26 mouse cellular contexts compared by ENCODE assay signal in genomic region chr8:73101069-73101468, GRCm38 (mm10).
A peak's percentile ranks its signal among the peaks of the same experiment; 100 is the strongest.
DNase-seq lines count a peak whose midpoint lies in the region; ATAC-seq lines count a peak whose summit lies in the region.
"Had no signal": no experiment of that assay in that cellular context is flagged by ENCODE, and none has a peak within 500 bp of the region (broad histone marks: within the 10 kb centered on the region; RNA-seq: fewer than 3 reads in every experiment).

No protein-coding gene starts in this region.

- WGBS in heart, embryonic 10.5 days: 46% methylated on average over 5 of the region's 5 CpGs
- 66% methylated on average over 5 of the region's 5 CpGs for WGBS in liver, embryonic 16.5 days (ENCODE audit: insufficient replicate concordance)
- WGBS in liver, embryonic 11.5 days: 58% methylated on average over 5 of the region's 5 CpGs
- 37% methylated on average over 5 of the region's 5 CpGs for WGBS in intestine, embryonic 16.5 days

- intact Hi-C loops in heart, postnatal 36 days (cut with DNase I): no loop called here

- no peaks in the 10 kb centered on the region for H3K36me3 ChIP-seq in heart, embryonic 10.5 days
- H3K36me3 ChIP-seq in liver, embryonic 16.5 days (ENCODE audit: control insufficient read depth, insufficient read depth): no peaks in the 10 kb centered on the region
- no peaks in the 10 kb centered on the region for H3K36me3 ChIP-seq in liver, embryonic 11.5 days (ENCODE audit: control insufficient read depth, insufficient read depth, low read length)
- H3K36me3 ChIP-seq in intestine, embryonic 16.5 days (ENCODE audit: control insufficient read depth, insufficient read depth, low read length): no peaks in the 10 kb centered on the region
- H3K36me3 ChIP-seq: embryonic facial prominence, embryonic 10.5 days; embryonic facial prominence, embryonic 13.5 days; forebrain, embryonic 12.5 days; forebrain, embryonic 15.5 days; heart, embryonic 15.5 days had no signal

- no peak overlapping the region for H3K4me3 ChIP-seq in heart, embryonic 10.5 days
- H3K4me3 ChIP-seq in liver, embryonic 16.5 days (ENCODE audit: low read depth, low read length): no peak overlapping the region
- H3K4me3 ChIP-seq in liver, embryonic 11.5 days (ENCODE audit: low read depth, low read length): no peak overlapping the region
- H3K4me3 ChIP-seq in intestine, embryonic 16.5 days (ENCODE audit: low read length): no peak overlapping the region
- H3K4me3 ChIP-seq: embryonic facial prominence, embryonic 10.5 days; embryonic facial prominence, embryonic 13.5 days; erythroblast, embryonic 14.5 days; forebrain, embryonic 12.5 days; forebrain, embryonic 15.5 days; heart, embryonic 15.5 days had no signal

- no peak for ATAC-seq in liver, embryonic 16.5 days (ENCODE audit: low read depth)
- ATAC-seq in liver, embryonic 11.5 days (replicated peaks; ENCODE audit: low FRiP score): no peak
- ATAC-seq in intestine, embryonic 16.5 days: peak; percentile 70
- ATAC-seq: activated CD4-positive, CD25-positive, alpha-beta regulatory T cell, adult 4 months; forebrain, embryonic 15.5 days; hindbrain, postnatal 0 days had no signal

- peak overlapping the region; percentile 36; the same call in 1 of the 2 replicates for H3K27ac ChIP-seq in heart, embryonic 10.5 days
- H3K27ac ChIP-seq in liver, embryonic 16.5 days (ENCODE audit: low read length): peak overlapping the region; percentile 33; the same call in 1 of the 2 replicates
- no peak overlapping the region; the same call in 1 of the 2 replicates for H3K27ac ChIP-seq in liver, embryonic 11.5 days (ENCODE audit: low read depth, low read length)
- peak overlapping the region; percentile 54 for H3K27ac ChIP-seq in intestine, embryonic 16.5 days (ENCODE audit: low read length)
- H3K27ac ChIP-seq: embryonic facial prominence, embryonic 10.5 days; embryonic facial prominence, embryonic 13.5 days; forebrain, embryonic 12.5 days; forebrain, embryonic 15.5 days; heart, embryonic 15.5 days; hindbrain, embryonic 14.5 days; hindbrain, postnatal 0 days had no signal

- H3K9ac ChIP-seq in liver, embryonic 16.5 days (ENCODE audit: low read depth, low read length): no peak overlapping the region
- no peak overlapping the region for H3K9ac ChIP-seq in liver, embryonic 11.5 days (ENCODE audit: low read depth, low read length)
- no peak overlapping the region for H3K9ac ChIP-seq in intestine, embryonic 16.5 days (ENCODE audit: low read depth, low read length)
- H3K9ac ChIP-seq: embryonic facial prominence, embryonic 13.5 days; forebrain, embryonic 12.5 days; forebrain, embryonic 15.5 days; heart, embryonic 15.5 days; hindbrain, embryonic 14.5 days had no signal

- no peak for DNase-seq in heart, embryonic 10.5 days (ENCODE audit: low spot score)
- no peak for DNase-seq in heart, postnatal 36 days
- no peak for DNase-seq in liver, embryonic 11.5 days (ENCODE audit: low spot score)
- DNase-seq in lung, postnatal 25 days (ENCODE audit: low spot score): no peak
- no peak for DNase-seq in adrenal gland, adult 8-10 months
- DNase-seq: adrenal gland, postnatal 10 days; adrenal gland, postnatal 36 days; cerebellum, adult 18-20 months; cerebellum, adult 9-11 months; cerebellum, postnatal 25 days; embryo, embryonic 11 days; gastrocnemius, postnatal 25 days; heart, adult 18-20 months; heart, postnatal 10 days; heart, postnatal 4 days had no signal

- H3K4me1 ChIP-seq in heart, embryonic 10.5 days: no peaks in the 10 kb centered on the region; the same call in 1 of the 2 replicates
- no peaks in the 10 kb centered on the region for H3K4me1 ChIP-seq in liver, embryonic 16.5 days (ENCODE audit: control insufficient read depth, low read depth, low read length)
- peaks cover 6% of the 10 kb centered on the region for H3K4me1 ChIP-seq in liver, embryonic 11.5 days (replicated peaks; ENCODE audit: control insufficient read depth, insufficient read depth, low read length)
- H3K4me1 ChIP-seq in intestine, embryonic 16.5 days (ENCODE audit: control insufficient read depth, insufficient read depth, low read length): no peaks in the 10 kb centered on the region
- H3K4me1 ChIP-seq: embryonic facial prominence, embryonic 10.5 days; embryonic facial prominence, embryonic 13.5 days; forebrain, embryonic 15.5 days had no signal

- H3K4me2 ChIP-seq in liver, embryonic 16.5 days (ENCODE audit: low read depth, low read length): no peak overlapping the region
- no peak overlapping the region for H3K4me2 ChIP-seq in liver, embryonic 11.5 days
- H3K4me2 ChIP-seq in intestine, embryonic 16.5 days (ENCODE audit: low read depth, low read length): peak overlapping the region; percentile 32; the same call in 1 of the 2 replicates
- H3K4me2 ChIP-seq: embryonic facial prominence, embryonic 13.5 days; forebrain, embryonic 12.5 days; forebrain, embryonic 15.5 days; heart, embryonic 15.5 days; hindbrain, embryonic 14.5 days had no signal

- H3K9me3 ChIP-seq in heart, embryonic 10.5 days: no peaks in the 10 kb centered on the region
- H3K9me3 ChIP-seq in liver, embryonic 16.5 days (replicated peaks; ENCODE audit: control insufficient read depth, low read length): no peaks in the 10 kb centered on the region
- H3K9me3 ChIP-seq in liver, embryonic 11.5 days (ENCODE audit: control insufficient read depth, low read length): no peaks in the 10 kb centered on the region
- no peaks in the 10 kb centered on the region for H3K9me3 ChIP-seq in intestine, embryonic 16.5 days (ENCODE audit: control insufficient read depth, low read length)
- H3K9me3 ChIP-seq: embryonic facial prominence, embryonic 10.5 days; embryonic facial prominence, embryonic 13.5 days; forebrain, embryonic 12.5 days; forebrain, embryonic 15.5 days; heart, embryonic 15.5 days had no signal

- no peaks in the 10 kb centered on the region for H3K27me3 ChIP-seq in heart, embryonic 10.5 days (ENCODE audit: insufficient read depth, poor library complexity, severe bottlenecking)
- H3K27me3 ChIP-seq in liver, embryonic 16.5 days (ENCODE audit: control insufficient read depth, insufficient read depth, low read depth, low read length): no peaks in the 10 kb centered on the region
- no peaks in the 10 kb centered on the region for H3K27me3 ChIP-seq in liver, embryonic 11.5 days (replicated peaks; ENCODE audit: control insufficient read depth, insufficient read depth, low read length)
- H3K27me3 ChIP-seq in intestine, embryonic 16.5 days (replicated peaks; ENCODE audit: control insufficient read depth, insufficient read depth, low read length): no peaks in the 10 kb centered on the region
- H3K27me3 ChIP-seq: embryonic facial prominence, embryonic 13.5 days; forebrain, embryonic 12.5 days; forebrain, embryonic 15.5 days; heart, embryonic 15.5 days had no signal
